Mouse (Mus musculus): Measurements from ENCODE around the gene Gm20388. TPM values are rescaled to one million over a fixed set of nuclear protein-coding genes. Genes with fewer than 3 reads are reported as not detected.
"Not testable (repeated sequence)": the region's sequence is repeated elsewhere in the genome, so short reads cannot be mapped to it uniquely, and the experiment has no call there.

Gene Gm20388
- polyA plus RNA-seq, 1 experiment from 2014 or later, result not detected

DNA sequence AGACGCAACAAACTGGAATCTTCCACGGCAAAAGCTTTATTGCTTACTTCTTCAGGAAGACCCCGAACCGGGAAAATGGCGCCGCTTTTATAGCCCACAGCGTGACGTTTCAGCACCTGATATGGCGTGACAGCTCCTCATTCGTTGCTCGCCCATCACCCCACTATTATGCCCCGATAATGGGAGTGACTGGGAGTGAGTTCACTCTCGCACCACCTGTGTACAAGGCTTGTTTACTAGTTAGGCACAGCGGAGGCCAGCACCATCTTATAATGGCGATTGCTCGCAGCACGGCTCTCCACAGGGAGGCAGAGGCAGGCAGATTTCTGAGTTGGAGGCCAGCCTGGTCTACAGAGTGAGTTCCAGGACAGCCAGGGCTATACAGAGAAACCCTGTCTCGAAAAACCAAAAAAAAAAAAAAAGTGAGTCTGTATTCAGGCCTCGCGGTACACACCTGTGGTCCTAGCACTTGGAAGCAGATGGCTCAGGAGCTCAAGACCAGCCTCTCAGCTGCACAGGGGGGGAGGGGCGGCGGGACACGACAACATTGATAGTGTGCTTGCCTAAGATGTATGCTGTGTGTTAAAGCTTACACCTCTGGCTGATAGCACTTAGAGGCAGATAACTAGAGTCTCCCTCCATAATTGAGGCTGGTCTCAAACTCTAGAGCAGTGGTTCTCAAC, 3134.2 kb downstream of the Gm20388 start:
- H3K9me3 ChIP-seq (ENCODE audit: control insufficient read depth, low read length); H3K4me3 ChIP-seq (replicated peaks; ENCODE audit: low read length); H3K36me3 ChIP-seq (replicated peaks; ENCODE audit: control insufficient read depth, insufficient read depth); H3K27me3 ChIP-seq (ENCODE audit: control insufficient read depth, insufficient read depth, low read length); ATAC-seq (ENCODE audit: low FRiP score); H3K4me2 ChIP-seq (replicated peaks); H3K9ac ChIP-seq; DNase-seq (ENCODE audit: low spot score); H3K27ac ChIP-seq: not testable (repeated sequence)
- WGBS, result 95% methylated on average over 23 of the region's 23 CpGs
- peaks cover 20% of the 10 kb centered on the region for H3K4me1 ChIP-seq (replicated peaks; ENCODE audit: control insufficient read depth, insufficient read depth, low read length)

DNA sequence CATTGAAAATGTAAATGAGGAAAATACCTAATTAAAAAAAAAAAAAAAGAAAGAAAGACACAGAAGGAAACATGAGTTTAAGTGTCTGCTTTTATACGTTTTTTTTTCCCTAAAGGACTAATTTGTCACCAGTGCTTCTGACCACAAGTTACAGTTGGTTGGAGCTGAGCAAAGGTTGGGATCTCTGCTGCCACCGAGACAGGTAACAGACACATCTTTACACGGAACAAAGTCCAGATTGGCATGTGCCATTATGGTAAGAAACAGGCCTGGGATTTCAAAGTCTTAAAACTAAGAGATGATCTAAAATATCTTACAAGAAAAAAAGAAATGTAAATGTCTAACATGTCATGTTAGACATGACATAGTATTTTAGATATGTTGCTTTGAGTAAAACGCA, 3136.1 kb downstream of the Gm20388 start:
- no peaks in the 10 kb centered on the region for H3K27me3 ChIP-seq (ENCODE audit: control insufficient read depth, insufficient read depth, low read length)
- H3K4me3 ChIP-seq (replicated peaks; ENCODE audit: low read length), result no peak overlapping the region
- DNase-seq (ENCODE audit: low spot score) (no peak), ATAC-seq (ENCODE audit: low FRiP score) (no peak)
- no peaks in the 10 kb centered on the region for H3K9me3 ChIP-seq (ENCODE audit: control insufficient read depth, low read length)
- peaks cover 11% of the 10 kb centered on the region for H3K4me1 ChIP-seq (replicated peaks; ENCODE audit: control insufficient read depth, insufficient read depth, low read length)
- no peak overlapping the region for H3K4me2 ChIP-seq (replicated peaks)
- 81% methylated on average over 4 of the region's 4 CpGs for WGBS
- no peak overlapping the region for H3K9ac ChIP-seq
- peaks cover 6% of the 10 kb centered on the region; the same call in 1 of the 2 replicates for H3K36me3 ChIP-seq (replicated peaks; ENCODE audit: control insufficient read depth, insufficient read depth)
- no peak overlapping the region for H3K27ac ChIP-seq

DNA sequence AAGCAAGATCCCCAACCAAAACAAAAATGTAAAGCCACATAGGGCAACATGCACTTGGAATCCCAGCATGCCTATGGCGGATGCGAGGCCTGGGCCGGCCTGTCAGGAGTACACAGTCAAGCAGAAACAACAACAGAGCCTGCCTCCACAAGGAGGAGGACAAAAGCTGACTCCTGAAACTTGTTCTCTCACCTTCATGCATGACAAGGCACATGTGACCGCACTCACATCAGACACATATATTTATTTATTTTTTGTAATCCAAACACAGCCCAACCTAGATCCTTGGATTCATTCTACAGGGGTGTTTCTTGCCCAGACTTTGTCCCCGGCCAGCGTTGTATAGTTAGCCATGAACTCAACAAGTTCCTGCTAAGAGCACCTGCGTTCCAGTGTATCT, 3137.2 kb downstream of the Gm20388 start:
- H3K4me1 ChIP-seq (replicated peaks; ENCODE audit: control insufficient read depth, insufficient read depth, low read length), result peaks cover 11% of the 10 kb centered on the region
- H3K4me3 ChIP-seq (replicated peaks; ENCODE audit: low read length), result no peak overlapping the region
- H3K9me3 ChIP-seq (ENCODE audit: control insufficient read depth, low read length), result no peaks in the 10 kb centered on the region
- 89% methylated on average over 7 of the region's 7 CpGs for WGBS
- no peak overlapping the region for H3K9ac ChIP-seq
- DNase-seq (ENCODE audit: low spot score) (no peak), ATAC-seq (ENCODE audit: low FRiP score) (no peak)
- no peak overlapping the region for H3K4me2 ChIP-seq (replicated peaks)
- no peak overlapping the region for H3K27ac ChIP-seq
- peaks cover 6% of the 10 kb centered on the region; the same call in 1 of the 2 replicates for H3K36me3 ChIP-seq (replicated peaks; ENCODE audit: control insufficient read depth, insufficient read depth)
- no peaks in the 10 kb centered on the region for H3K27me3 ChIP-seq (ENCODE audit: control insufficient read depth, insufficient read depth, low read length)

DNA sequence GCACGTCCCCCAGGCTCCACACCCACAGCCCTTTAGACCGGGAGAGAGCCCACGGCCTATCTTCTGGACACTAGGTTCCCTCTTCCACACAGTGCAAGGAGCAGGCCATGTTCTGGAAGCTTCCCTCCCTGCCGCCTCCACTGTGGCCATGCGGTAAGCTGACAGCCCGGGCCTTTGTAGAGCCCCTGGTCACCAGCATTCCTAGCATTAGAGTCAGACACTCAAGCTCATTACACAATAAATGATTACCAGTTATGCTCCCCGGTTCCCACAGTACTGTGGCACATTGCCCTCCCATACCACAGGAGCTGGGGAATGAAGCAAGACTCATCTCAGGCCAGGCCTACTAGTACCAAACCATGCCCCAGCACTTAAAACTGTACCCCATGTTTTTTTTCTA, 3137.8 kb downstream of the Gm20388 start:
- Histone ChIP-seq H3K4me3 (replicated peaks; ENCODE audit: low read length) (no peak overlapping the region), H3K4me2 (replicated peaks) (no peak overlapping the region), H3K27ac (no peak overlapping the region), H3K9ac (no peak overlapping the region), H3K27me3 (ENCODE audit: control insufficient read depth, insufficient read depth, low read length) (no peaks in the 10 kb centered on the region), H3K4me1 (replicated peaks; ENCODE audit: control insufficient read depth, insufficient read depth, low read length) (peaks cover 6% of the 10 kb centered on the region), H3K9me3 (ENCODE audit: control insufficient read depth, low read length) (no peaks in the 10 kb centered on the region), H3K36me3 (replicated peaks; ENCODE audit: control insufficient read depth, insufficient read depth) (peaks cover 6% of the 10 kb centered on the region; the same call in 1 of the 2 replicates)
- no peak for ATAC-seq (ENCODE audit: low FRiP score)
- no peak for DNase-seq (ENCODE audit: low spot score)
- 92% methylated on average over 7 of the region's 7 CpGs for WGBS

DNA sequence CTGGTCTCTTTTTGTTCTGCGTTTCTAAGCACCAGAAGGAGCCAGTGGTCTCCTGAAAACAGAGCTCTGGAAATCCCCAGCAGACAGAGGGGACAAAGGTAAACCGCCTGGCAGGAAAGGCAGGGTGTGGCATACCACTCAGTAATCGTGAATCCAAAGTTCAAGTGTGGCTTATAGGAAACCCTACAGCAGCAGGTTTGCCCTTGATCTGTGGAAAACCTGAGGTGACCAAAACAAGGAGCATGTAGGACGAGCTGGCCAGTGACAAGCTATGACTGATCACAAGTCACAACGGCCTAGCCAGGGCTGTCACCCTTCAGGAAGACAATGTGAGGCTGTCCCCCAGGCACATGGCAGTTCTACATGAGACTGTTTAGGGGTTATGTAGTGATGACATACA, 3140.8 kb downstream of the Gm20388 start:
- WGBS, result 79% methylated on average over 5 of the region's 5 CpGs
- no peak overlapping the region for H3K4me3 ChIP-seq (replicated peaks; ENCODE audit: low read length)
- H3K9ac ChIP-seq, result no peak overlapping the region
- ATAC-seq (ENCODE audit: low FRiP score) (no peak), DNase-seq (ENCODE audit: low spot score) (no peak)
- H3K36me3 ChIP-seq (replicated peaks; ENCODE audit: control insufficient read depth, insufficient read depth), result no peaks in the 10 kb centered on the region
- no peak overlapping the region for H3K4me2 ChIP-seq (replicated peaks)
- no peaks in the 10 kb centered on the region for H3K4me1 ChIP-seq (replicated peaks; ENCODE audit: control insufficient read depth, insufficient read depth, low read length)
- H3K27me3 ChIP-seq (ENCODE audit: control insufficient read depth, insufficient read depth, low read length), result no peaks in the 10 kb centered on the region
- no peaks in the 10 kb centered on the region for H3K9me3 ChIP-seq (ENCODE audit: control insufficient read depth, low read length)
- H3K27ac ChIP-seq, result no peak overlapping the region

DNA sequence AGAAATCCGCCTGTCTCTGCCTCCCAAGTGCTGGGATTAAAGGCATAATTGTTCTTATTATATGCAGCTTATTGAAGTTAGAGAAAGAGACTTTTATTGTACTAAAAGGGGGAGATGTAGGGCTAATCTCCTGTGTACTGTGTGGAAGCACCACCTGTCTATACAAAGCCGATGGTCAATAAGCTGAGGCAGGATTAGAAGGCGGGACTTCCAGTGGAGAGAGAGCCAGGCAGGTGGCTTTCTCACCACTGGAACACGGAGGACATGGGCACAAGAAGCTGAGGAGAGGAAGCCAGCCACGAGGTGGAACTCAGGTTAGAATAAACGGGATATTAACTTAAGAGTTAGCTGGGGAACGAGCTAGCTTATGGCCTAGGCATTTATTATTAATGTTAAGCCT, 3152.1 kb downstream of the Gm20388 start, which contains the start of gene Spg7:
TSS of gene Spg7 (plus strand) at position 222 of the 400 bp plus-strand sequence.
- ATAC-seq (ENCODE audit: low FRiP score), result no peak
- H3K9ac ChIP-seq, result no peak within 1 kb of the TSS

DNA sequence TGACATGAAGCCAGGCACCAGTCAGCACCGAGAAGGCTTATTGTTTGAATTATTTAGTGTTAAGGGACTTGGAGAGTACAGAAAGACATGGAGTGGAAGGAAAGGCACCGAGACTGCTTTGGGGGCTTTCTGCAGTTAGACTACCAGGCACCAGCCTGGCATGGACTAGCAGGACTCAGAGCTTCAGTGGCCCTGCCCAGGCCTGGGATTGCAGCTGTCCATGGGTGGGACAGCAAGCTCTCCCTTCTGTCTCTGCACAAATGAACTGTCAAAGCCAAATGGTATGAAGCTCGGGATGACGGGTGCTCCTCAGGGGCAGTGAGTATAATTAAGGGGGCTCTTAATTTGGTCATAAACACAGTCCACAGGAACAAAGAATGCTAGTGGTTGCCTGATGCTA, 3153.4 kb downstream of the Gm20388 start:
- Histone ChIP-seq H3K4me2 (replicated peaks) (peak overlapping the region; percentile 87), H3K36me3 (replicated peaks; ENCODE audit: control insufficient read depth, insufficient read depth) (peaks cover 11% of the 10 kb centered on the region; the same call in 1 of the 2 replicates), H3K27ac (peak overlapping the region; percentile 93), H3K9me3 (ENCODE audit: control insufficient read depth, low read length) (no peaks in the 10 kb centered on the region), H3K9ac (peak overlapping the region; percentile 90; the same call in 1 of the 2 replicates), H3K27me3 (ENCODE audit: control insufficient read depth, insufficient read depth, low read length) (no peaks in the 10 kb centered on the region), H3K4me1 (replicated peaks; ENCODE audit: control insufficient read depth, insufficient read depth, low read length) (peaks cover 23% of the 10 kb centered on the region), H3K4me3 (replicated peaks; ENCODE audit: low read length) (peak overlapping the region; percentile 92; the same call in 1 of the 2 replicates)
- no peak for DNase-seq (ENCODE audit: low spot score)
- ATAC-seq (ENCODE audit: low FRiP score), result no peak
- WGBS, result 65% methylated on average over 4 of the region's 4 CpGs

More for the DNA sequence above, 3152.1 kb downstream of the Gm20388 start, which contains the start of gene Spg7:
- no peak within 1 kb of the TSS for H3K4me2 ChIP-seq (replicated peaks)
- 78% methylated on average over 7 of the region's 7 CpGs for WGBS
- no peak within 1 kb of the TSS for H3K27ac ChIP-seq
- H3K4me3 ChIP-seq (replicated peaks; ENCODE audit: low read length), result no peak within 1 kb of the TSS
- peaks cover 5% of the 10 kb centered on the region; the same call in 1 of the 2 replicates for H3K36me3 ChIP-seq (replicated peaks; ENCODE audit: control insufficient read depth, insufficient read depth)
- DNase-seq (ENCODE audit: low spot score), result no peak
- H3K4me1 ChIP-seq (replicated peaks; ENCODE audit: control insufficient read depth, insufficient read depth, low read length), result peaks cover 23% of the 10 kb centered on the region
- no peaks in the 10 kb centered on the region for H3K27me3 ChIP-seq (ENCODE audit: control insufficient read depth, insufficient read depth, low read length)
- no peaks in the 10 kb centered on the region for H3K9me3 ChIP-seq (ENCODE audit: control insufficient read depth, low read length)

DNA sequence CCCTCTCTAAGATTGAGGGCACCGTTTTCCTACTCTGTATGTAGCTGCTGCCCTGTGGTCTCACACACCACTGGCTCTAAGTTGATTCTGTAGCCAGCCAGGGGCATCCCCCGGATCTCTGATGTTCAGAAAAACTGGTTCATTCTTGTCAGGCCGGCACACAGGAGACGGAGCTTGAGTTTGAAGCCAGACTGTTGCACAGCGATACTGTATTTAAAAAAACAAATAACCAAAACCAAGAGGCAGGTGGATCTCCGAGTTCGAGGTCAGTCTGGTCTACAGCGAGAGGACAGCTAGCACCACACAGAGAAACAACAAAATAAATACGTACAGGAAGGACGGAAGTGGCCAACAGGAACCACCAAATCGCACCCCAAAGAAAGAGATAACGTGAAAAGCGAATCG, 3154.2 kb downstream of the Gm20388 start:
- ATAC-seq (ENCODE audit: low FRiP score), result peak; percentile 35; the same call in 1 of the 2 replicates
- Histone ChIP-seq H3K9ac (peak overlapping the region; percentile 90), H3K4me1 (replicated peaks; ENCODE audit: control insufficient read depth, insufficient read depth, low read length) (peaks cover 23% of the 10 kb centered on the region), H3K9me3 (ENCODE audit: control insufficient read depth, low read length) (no peaks in the 10 kb centered on the region), H3K36me3 (replicated peaks; ENCODE audit: control insufficient read depth, insufficient read depth) (peaks cover 11% of the 10 kb centered on the region; the same call in 1 of the 2 replicates), H3K4me3 (replicated peaks; ENCODE audit: low read length) (peak overlapping the region; percentile 92), H3K4me2 (replicated peaks) (peak overlapping the region; percentile 87), H3K27me3 (ENCODE audit: control insufficient read depth, insufficient read depth, low read length) (no peaks in the 10 kb centered on the region), H3K27ac (peak overlapping the region; percentile 93)
- WGBS, result 2% methylated on average over 14 of the region's 14 CpGs
- DNase-seq (ENCODE audit: low spot score), result peak; percentile 44

DNA sequence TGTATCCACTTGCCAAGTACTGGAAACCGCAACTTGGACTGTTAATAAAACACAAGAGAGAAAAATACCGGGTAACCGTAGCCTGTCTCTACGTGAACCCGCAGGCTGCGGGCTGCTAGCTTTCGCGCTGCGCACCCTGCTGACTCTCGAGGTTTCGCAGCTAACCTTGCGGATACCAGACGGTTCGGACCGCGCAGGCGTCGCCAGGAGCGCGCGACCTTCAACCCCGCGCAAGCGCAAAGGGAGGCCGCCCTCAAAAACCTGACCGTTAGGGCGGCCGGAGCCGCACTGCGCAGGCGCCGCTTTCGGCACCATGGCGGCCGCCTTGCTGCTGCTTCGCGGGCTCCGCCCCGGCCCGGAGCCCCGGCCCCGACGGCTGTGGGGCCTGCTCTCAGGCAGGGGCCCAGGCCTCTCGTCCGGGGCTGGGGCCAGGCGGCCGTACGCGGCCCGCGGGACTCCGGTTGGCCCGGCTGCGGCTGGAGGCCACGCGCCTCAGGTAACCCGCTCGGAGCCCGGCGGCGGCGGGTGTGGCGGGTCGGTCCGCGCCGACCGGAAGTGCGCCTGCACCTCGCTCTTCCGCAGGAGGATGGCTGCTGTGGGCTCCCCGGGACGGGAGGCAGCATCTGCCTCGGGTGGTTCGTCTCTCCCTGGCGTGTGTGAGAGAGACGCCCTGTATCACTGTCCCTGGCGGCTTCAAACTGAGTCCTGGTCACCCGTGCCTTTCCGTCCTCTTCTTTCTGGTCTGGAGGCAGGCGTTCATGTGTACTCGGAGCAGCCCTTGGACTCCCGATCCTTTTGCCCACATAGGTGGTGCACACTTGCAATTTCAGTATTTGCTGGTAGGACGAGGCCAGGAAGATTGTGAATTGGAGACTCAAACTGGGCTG, 3154.8 kb downstream of the Gm20388 start:
- WGBS, result under 1% methylated on average over 80 of the region's 84 CpGs
- ATAC-seq (ENCODE audit: low FRiP score), result peak; percentile 96
- peak overlapping the region; percentile 87 for H3K4me2 ChIP-seq (replicated peaks)

More for the DNA sequence above, 3154.8 kb downstream of the Gm20388 start:
- Histone ChIP-seq H3K27ac (peak overlapping the region; percentile 93), H3K9ac (peak overlapping the region; percentile 90), H3K4me1 (replicated peaks; ENCODE audit: control insufficient read depth, insufficient read depth, low read length) (peaks cover 23% of the 10 kb centered on the region), H3K9me3 (ENCODE audit: control insufficient read depth, low read length) (no peaks in the 10 kb centered on the region), H3K36me3 (replicated peaks; ENCODE audit: control insufficient read depth, insufficient read depth) (peaks cover 14% of the 10 kb centered on the region; the same call in 1 of the 2 replicates), H3K4me3 (replicated peaks; ENCODE audit: low read length) (peak overlapping the region; percentile 92), H3K27me3 (ENCODE audit: control insufficient read depth, insufficient read depth, low read length) (no peaks in the 10 kb centered on the region)
- peak; percentile 97 for DNase-seq (ENCODE audit: low spot score)
